Mouse (Mus musculus): ENCODE data around the gene 9030025P20Rik. TPM values are rescaled to one million over a fixed set of nuclear protein-coding genes. Genes with fewer than 3 reads are reported as not detected.

The 9030025P20Rik gene
- polyA plus RNA-seq, 1 experiment, result 5.7 TPM

Other genes with a start within 250 kb of the 9030025P20Rik start
- 8.0 TPM for gene Wdr27, start 35.3 kb upstream of the 9030025P20Rik start, polyA plus RNA-seq (2012; fragmentation: generic; extraction: Trizol)
- 8.3 TPM for gene 1600012H06Rik, start 35.3 kb upstream of the 9030025P20Rik start, polyA plus RNA-seq (2012; fragmentation: generic; extraction: Trizol)
- 216 TPM for gene Phf10, start 17.2 kb upstream of the 9030025P20Rik start, polyA plus RNA-seq (2012; fragmentation: generic; extraction: Trizol)
- gene Gm3417, start 322 bp downstream of the 9030025P20Rik start, polyA plus RNA-seq (2012; fragmentation: generic; extraction: Trizol), result 0.31 TPM
- 2.9 TPM for gene Gm3435, start 31.7 kb downstream of the 9030025P20Rik start, polyA plus RNA-seq (2012; fragmentation: generic; extraction: Trizol)
- 20.2 TPM for gene Ermard, start 62.7 kb downstream of the 9030025P20Rik start, polyA plus RNA-seq (2012; fragmentation: generic; extraction: Trizol)
- 0.50 TPM for gene Tcte3, start 63.0 kb downstream of the 9030025P20Rik start, polyA plus RNA-seq (2012; fragmentation: generic; extraction: Trizol)
- gene Gm3448, start 63.1 kb downstream of the 9030025P20Rik start, polyA plus RNA-seq (2012; fragmentation: generic; extraction: Trizol), result 0.31 TPM

Data from myocyte (in vitro differentiated cells).